Mouse (Mus musculus): ENCODE results near the gene Lrch1.

Gene Lrch1

GRCm38 (mm10) chr14:74893085-74893648 lies 54.5 kb downstream of the Lrch1 start:
- DNase-seq (ENCODE audit: low read depth, low spot score): no peak

- no peak for DNase-seq (ENCODE audit: low read depth, low spot score)
Measured at GRCm38 (mm10) chr14:74889304-74889703, 58.4 kb downstream of the Lrch1 start.

GRCm38 (mm10) chr14:74888103-74888502 lies 59.6 kb downstream of the Lrch1 start:
- DNase-seq (ENCODE audit: low read depth, low spot score): no peak

GRCm38 (mm10) chr14:74886453-74886852 lies 61.2 kb downstream of the Lrch1 start:
- DNase-seq (ENCODE audit: low read depth, low spot score): no peak

GRCm38 (mm10) chr14:74884920-74885319 lies 62.8 kb downstream of the Lrch1 start:
- no peak for DNase-seq (ENCODE audit: low read depth, low spot score)

- DNase-seq (ENCODE audit: low read depth, low spot score): no peak
Measured at GRCm38 (mm10) chr14:74884024-74884680, 63.5 kb downstream of the Lrch1 start.

- DNase-seq (ENCODE audit: low read depth, low spot score): no peak
Measured at GRCm38 (mm10) chr14:74883204-74883603, 64.5 kb downstream of the Lrch1 start.

GRCm38 (mm10) chr14:74882754-74883153 lies 64.9 kb downstream of the Lrch1 start:
- no peak for DNase-seq (ENCODE audit: low read depth, low spot score)

GRCm38 (mm10) chr14:74880868-74881267 lies 66.8 kb downstream of the Lrch1 start:
- no peak for DNase-seq (ENCODE audit: low read depth, low spot score)

GRCm38 (mm10) chr14:74879480-74879879 lies 68.2 kb downstream of the Lrch1 start:
- no peak for DNase-seq (ENCODE audit: low read depth, low spot score)

- no peak for DNase-seq (ENCODE audit: low read depth, low spot score)
Measured at GRCm38 (mm10) chr14:74877287-74877686, 70.4 kb downstream of the Lrch1 start.

- no peak for DNase-seq (ENCODE audit: low read depth, low spot score)
Measured at GRCm38 (mm10) chr14:74871220-74871619, 76.5 kb downstream of the Lrch1 start.

GRCm38 (mm10) chr14:74868902-74869230 lies 78.8 kb downstream of the Lrch1 start:
- DNase-seq (ENCODE audit: low read depth, low spot score): peak; percentile 26

GRCm38 (mm10) chr14:74868188-74868901 lies 79.3 kb downstream of the Lrch1 start:
- DNase-seq (ENCODE audit: low read depth, low spot score): no peak

GRCm38 (mm10) chr14:74867076-74868042 lies 80.3 kb downstream of the Lrch1 start:
- no peak for DNase-seq (ENCODE audit: low read depth, low spot score)

GRCm38 (mm10) chr14:74865738-74866137 lies 81.9 kb downstream of the Lrch1 start:
- no peak for DNase-seq (ENCODE audit: low read depth, low spot score)

- DNase-seq (ENCODE audit: low read depth, low spot score): no peak
Measured at GRCm38 (mm10) chr14:74864805-74865483, 82.7 kb downstream of the Lrch1 start.

- DNase-seq (ENCODE audit: low read depth, low spot score): no peak
Measured at GRCm38 (mm10) chr14:74861456-74861855, 86.2 kb downstream of the Lrch1 start.

GRCm38 (mm10) chr14:74859154-74859553 lies 88.5 kb downstream of the Lrch1 start:
- no peak for DNase-seq (ENCODE audit: low read depth, low spot score)

GRCm38 (mm10) chr14:74855429-74855828 lies 92.2 kb downstream of the Lrch1 start:
- no peak for DNase-seq (ENCODE audit: low read depth, low spot score)

GRCm38 (mm10) chr14:74853759-74854100 lies 93.9 kb downstream of the Lrch1 start:
- no peak for DNase-seq (ENCODE audit: low read depth, low spot score)
